Mouse (Mus musculus): ENCODE measurements at regions not wholly inside any gene's neighbourhood (a gene's known extent, or its start where the extent isn't known, plus 50 kb on each side); places are given as distances from the start of the nearest gene placed in this dataset.

GRCm38 (mm10) chr13:47486111-47486510, 363.7 kb downstream of the Rnf144b start:
- H3K27ac ChIP-seq (ENCODE audit: insufficient read depth, low read depth): no peak overlapping the region
- no peak for DNase-seq (ENCODE audit: extremely low read depth)
- no peaks in the 10 kb centered on the region for H3K79me2 ChIP-seq (replicated peaks; ENCODE audit: control insufficient read depth, extremely low read depth, insufficient read depth, poor library complexity, severe bottlenecking)
- in situ Hi-C loops (cut with MboI; ENCODE audit: low pct_ligation_motif_present, low pct_unique_long_range_greater_than_20kb, low sequenced_read_pairs): no loop called here
- no peak overlapping the region for H3K4me2 ChIP-seq (ENCODE audit: insufficient read depth, low read depth, poor library complexity, severe bottlenecking)
- no peaks in the 10 kb centered on the region for H3K4me1 ChIP-seq (ENCODE audit: control insufficient read depth in 1 of 2, insufficient read depth in 2 of 2)
- TF ChIP-seq MAFK (IDR thresholded peaks at IDR 0.05; ENCODE audit: insufficient replicate concordance, low read length): no peak
- TF ChIP-seq JUND (conservative IDR thresholded peaks at IDR 0.05; ENCODE audit: low read depth, low read length): no peak
- TF ChIP-seq TBP (conservative IDR thresholded peaks at IDR 0.05; ENCODE audit: low read depth, low read length): no peak
- no peak for TF ChIP-seq TCF12 (IDR thresholded peaks at IDR 0.05; ENCODE audit: low read depth, low read length)
- TF ChIP-seq ZNF384 (IDR thresholded peaks at IDR 0.05; ENCODE audit: low read depth, low read length): no peak
- TF ChIP-seq MXI1 (IDR thresholded peaks at IDR 0.05; ENCODE audit: low read depth, low read length): no peak
- no peak for TF ChIP-seq NRF1 (IDR thresholded peaks at IDR 0.05; ENCODE audit: low read depth, low read length)
- no peak for TF ChIP-seq GABPA (IDR thresholded peaks at IDR 0.05; ENCODE audit: insufficient replicate concordance, low read depth, low read length)
- no peak for TF ChIP-seq UBTF (IDR thresholded peaks at IDR 0.05; ENCODE audit: low read depth, low read length)
- no peak for TF ChIP-seq SIN3A (IDR thresholded peaks at IDR 0.05; ENCODE audit: low read length)
- TF ChIP-seq KAT2A (IDR thresholded peaks at IDR 0.05; ENCODE audit: insufficient replicate concordance, low read length): no peak
- TF ChIP-seq ZC3H11A (IDR thresholded peaks at IDR 0.05; ENCODE audit: low read depth, low read length): no peak
- TF ChIP-seq ZMIZ1 (IDR thresholded peaks at IDR 0.05; ENCODE audit: low read depth, low read length): no peak
- H3K27me3 ChIP-seq (replicated peaks): no peaks in the 10 kb centered on the region
- no peak overlapping the region for H3K4me3 ChIP-seq (replicated peaks in 1 of 3; ENCODE audit: low read depth in 2 of 3, low read length in 2 of 3, poor library complexity in 1 of 3)
- no peaks in the 10 kb centered on the region for H3K36me3 ChIP-seq (replicated peaks in 1 of 2; ENCODE audit: control insufficient read depth in 1 of 2, insufficient read depth in 1 of 2, low read length in 1 of 2)
- peaks cover 73% of the 10 kb centered on the region for H3K9me3 ChIP-seq (replicated peaks; ENCODE audit: low read length)
- no peak overlapping the region for H3K9ac ChIP-seq (ENCODE audit: insufficient read depth, low read depth)
- dilution Hi-C loops (cut with MboI; ENCODE audit: extremely low pct_ligation_motif_present, extremely low pct_unique_long_range_greater_than_20kb, low sequenced_read_pairs): no loop called here

GRCm38 (mm10) chr13:47486658-47487057, 364.2 kb downstream of the Rnf144b start:
- no peak overlapping the region for H3K4me2 ChIP-seq (ENCODE audit: insufficient read depth, low read depth, poor library complexity, severe bottlenecking)
- no peak overlapping the region for H3K27ac ChIP-seq (ENCODE audit: insufficient read depth, low read depth)
- no peaks in the 10 kb centered on the region for H3K4me1 ChIP-seq (ENCODE audit: control insufficient read depth in 1 of 2, insufficient read depth in 2 of 2)
- H3K9ac ChIP-seq (ENCODE audit: insufficient read depth, low read depth): no peak overlapping the region
- H3K36me3 ChIP-seq (replicated peaks in 1 of 2; ENCODE audit: control insufficient read depth in 1 of 2, insufficient read depth in 1 of 2, low read length in 1 of 2): no peaks in the 10 kb centered on the region
- peaks cover 69% of the 10 kb centered on the region for H3K9me3 ChIP-seq (replicated peaks; ENCODE audit: low read length)
- H3K79me2 ChIP-seq (replicated peaks; ENCODE audit: control insufficient read depth, extremely low read depth, insufficient read depth, poor library complexity, severe bottlenecking): no peaks in the 10 kb centered on the region
- DNase-seq (ENCODE audit: extremely low read depth): no peak
- H3K4me3 ChIP-seq (replicated peaks in 1 of 3; ENCODE audit: low read depth in 2 of 3, low read length in 2 of 3, poor library complexity in 1 of 3): no peak overlapping the region
- in situ Hi-C loops (cut with MboI; ENCODE audit: low pct_ligation_motif_present, low pct_unique_long_range_greater_than_20kb, low sequenced_read_pairs) (no loop called here), dilution Hi-C loops (cut with MboI; ENCODE audit: extremely low pct_ligation_motif_present, extremely low pct_unique_long_range_greater_than_20kb, low sequenced_read_pairs) (no loop called here)
- H3K27me3 ChIP-seq (replicated peaks): no peaks in the 10 kb centered on the region
- TF ChIP-seq PAX5 (IDR thresholded peaks at IDR 0.05; ENCODE audit: low read length) (no peak), TBP (conservative IDR thresholded peaks at IDR 0.05; ENCODE audit: low read depth, low read length) (no peak), MYC (IDR thresholded peaks at IDR 0.05; ENCODE audit: low read depth, low read length) (no peak)
